Mouse (Mus musculus): ENCODE data around the gene Galnt15. TPM values are rescaled to one million over a fixed set of nuclear protein-coding genes. Genes with fewer than 3 reads are reported as not detected.

Gene Galnt15
- total RNA-seq (2023): not detected in 2 replicates

GRCm38 (mm10) chr14:32028681-32029091 is at the start of gene Galnt15:
Galnt15 (plus strand) TSS chr14:32028989.

GRCm38 (mm10) chr14:32084761-32085485 is 56.1 kb downstream of the Galnt15 start, which contains the start of gene Oxnad1:
Oxnad1 (plus strand) TSS chr14:32085374.

GRCm38 (mm10) chr14:32085486-32086201 is 56.9 kb downstream of the Galnt15 start, which contains the start of gene Dph3:
Dph3 (minus strand) TSS chr14:32085729.

Other genes with a start within 250 kb of the Galnt15 start
- 56.5 and 95.0 TPM in 2 replicates for gene Ankrd28, start 198.3 kb upstream of the Galnt15 start, total RNA-seq (2023)
- gene Oxnad1, start 56.4 kb downstream of the Galnt15 start, total RNA-seq (2023): 4.5 and 5.1 TPM in 2 replicates
- gene Dph3, start 56.7 kb downstream of the Galnt15 start, total RNA-seq (2023): 90.2 and 97.3 TPM in 2 replicates
- gene Msmb, start 113.0 kb downstream of the Galnt15 start, total RNA-seq (2023): not detected in 2 replicates
- gene Ncoa4, start 130.9 kb downstream of the Galnt15 start, total RNA-seq (2023): 175 and 188 TPM in 2 replicates
- 45.6 and 51.2 TPM in 2 replicates for gene Timm23, start 172.9 kb downstream of the Galnt15 start, total RNA-seq (2023)
- 35.6 and 38.7 TPM in 2 replicates for gene Parg, start 173.0 kb downstream of the Galnt15 start, total RNA-seq (2023)